Mouse (Mus musculus): Measurements from ENCODE around the gene Dusp15.

The Dusp15 gene

DNA sequence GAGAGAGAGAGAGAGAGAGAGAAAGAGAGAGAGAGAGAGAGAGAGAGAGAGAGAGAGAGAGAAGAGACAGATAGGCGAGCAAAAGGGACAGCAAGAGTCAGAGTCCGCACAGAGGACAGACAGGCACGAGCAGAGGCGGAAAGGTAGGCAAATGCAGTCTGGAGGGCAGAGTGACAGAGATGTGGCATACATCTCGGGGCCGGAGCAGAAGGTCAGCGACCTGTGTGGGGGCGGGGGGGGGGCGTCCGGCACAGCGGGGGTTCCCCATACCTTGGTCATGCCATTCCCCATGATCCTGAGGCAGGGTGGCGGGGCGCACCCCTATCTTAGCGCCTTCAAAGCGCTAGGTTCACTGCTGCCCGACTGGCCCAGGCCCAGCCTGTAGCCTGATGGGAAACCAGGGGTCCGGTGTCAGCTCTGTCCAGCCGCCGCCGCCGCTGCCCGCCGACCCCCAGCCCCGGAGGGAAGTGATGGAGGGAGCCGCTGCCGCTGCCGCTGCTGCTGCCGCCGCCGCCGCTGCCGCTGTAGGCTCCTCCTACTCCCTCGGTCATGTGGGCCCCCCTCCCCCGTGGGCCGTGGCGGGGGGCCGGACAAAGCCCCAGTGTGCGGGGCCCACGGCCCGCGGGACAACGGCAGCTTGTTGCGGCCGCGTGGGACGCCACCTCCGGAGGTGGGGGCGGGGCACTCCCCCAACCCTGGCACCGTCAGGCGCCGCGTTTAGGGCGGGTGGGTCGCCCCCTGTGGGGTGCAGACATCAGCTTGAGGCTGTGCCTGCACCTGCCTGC, at the start of gene Dusp15:
Gene Dusp15 (minus strand): TSS at position 634 of the 785 bp plus-strand sequence.
- in situ Hi-C loops (cut with MboI; ENCODE audit: low pct_unique_long_range_greater_than_20kb in 1 of 2, low sequenced_read_pairs in 2 of 2, unreplicated experiment in 1 of 2), result no loop called here

DNA sequence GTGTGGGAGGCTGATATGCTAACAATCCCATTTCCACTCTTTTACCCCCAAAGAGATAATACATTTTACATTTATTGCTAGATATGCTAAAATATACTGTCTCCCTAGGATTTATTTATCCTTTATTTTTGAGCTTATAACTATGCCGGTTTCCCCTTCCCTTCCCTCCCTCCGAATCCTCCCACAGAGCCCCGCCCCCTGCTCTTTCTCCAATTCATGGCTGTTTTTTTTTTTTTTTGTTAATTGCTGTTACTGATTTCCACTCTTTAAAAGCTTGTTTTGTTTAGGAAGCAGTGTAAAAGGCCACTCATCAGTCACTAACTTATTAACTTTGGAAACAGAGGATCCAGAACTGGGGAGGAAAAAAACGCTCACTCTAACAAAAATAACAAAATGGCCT, 45.5 kb upstream of the Dusp15 start:
- in situ Hi-C loops (cut with MboI; ENCODE audit: low pct_unique_long_range_greater_than_20kb in 1 of 2, low sequenced_read_pairs in 2 of 2, unreplicated experiment in 1 of 2), result no loop called here

DNA sequence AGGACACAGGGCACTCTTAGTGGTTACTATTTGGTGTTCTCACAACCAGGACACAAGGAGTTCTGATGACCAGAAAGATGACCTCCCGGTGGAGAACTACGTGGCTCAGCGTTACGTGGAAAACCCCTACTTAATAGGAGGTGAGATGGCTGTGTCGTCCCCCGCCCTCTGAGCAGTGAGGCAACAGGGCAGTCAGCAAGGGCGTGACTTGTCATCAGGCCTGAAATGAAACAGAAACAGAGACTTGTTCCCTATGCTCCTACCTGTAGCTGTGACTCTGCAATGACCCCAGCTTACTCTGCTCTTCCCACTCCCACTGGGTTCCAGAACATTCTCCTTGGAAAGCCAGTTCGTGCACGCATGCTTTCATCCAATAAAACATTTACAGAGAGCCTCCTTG, 40.0 kb upstream of the Dusp15 start:
- in situ Hi-C loops (cut with MboI; ENCODE audit: low pct_unique_long_range_greater_than_20kb in 1 of 2, low sequenced_read_pairs in 2 of 2, unreplicated experiment in 1 of 2), result no loop called here

DNA sequence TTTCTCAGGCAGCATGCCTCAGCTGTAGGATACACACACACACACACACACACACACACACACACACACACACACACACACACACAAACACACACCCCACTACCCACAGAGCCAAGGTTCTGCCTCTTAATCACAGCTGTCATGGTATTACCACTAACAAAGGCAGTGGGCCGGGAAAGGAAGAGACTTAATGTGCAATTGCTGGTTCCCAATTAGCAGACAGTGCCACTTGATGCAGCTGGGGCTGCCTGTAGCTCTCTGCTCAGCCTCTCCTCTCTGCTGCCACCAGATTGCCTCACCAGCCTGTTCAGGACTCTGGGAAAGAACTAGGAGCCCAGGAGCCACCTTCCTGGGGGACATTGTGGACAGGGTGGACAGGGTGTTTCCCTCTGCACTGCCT, 34.1 kb upstream of the Dusp15 start:
- in situ Hi-C loops (cut with MboI; ENCODE audit: low pct_unique_long_range_greater_than_20kb in 1 of 2, low sequenced_read_pairs in 2 of 2, unreplicated experiment in 1 of 2), result no loop called here

DNA sequence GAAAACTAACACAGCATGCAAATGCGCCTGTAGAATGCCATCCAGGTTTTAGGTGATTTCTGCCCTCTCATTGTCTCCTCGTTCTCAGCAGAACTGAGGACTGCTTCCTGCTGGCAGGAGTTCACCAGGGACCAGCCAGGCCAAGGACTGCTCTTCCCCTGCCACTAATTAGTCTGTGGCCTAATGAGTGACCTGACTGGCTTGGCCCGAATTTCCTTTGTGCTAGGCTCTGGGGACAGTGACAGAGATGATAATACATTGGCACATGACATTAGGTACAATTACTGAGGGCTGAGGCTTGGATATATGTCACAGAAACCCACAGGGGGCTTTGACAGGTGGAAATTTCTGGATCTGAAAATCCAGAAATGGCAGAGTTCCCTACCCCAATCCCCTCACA, 25.5 kb upstream of the Dusp15 start:
- in situ Hi-C loops (cut with MboI; ENCODE audit: low pct_unique_long_range_greater_than_20kb in 1 of 2, low sequenced_read_pairs in 2 of 2, unreplicated experiment in 1 of 2), result no loop called here

DNA sequence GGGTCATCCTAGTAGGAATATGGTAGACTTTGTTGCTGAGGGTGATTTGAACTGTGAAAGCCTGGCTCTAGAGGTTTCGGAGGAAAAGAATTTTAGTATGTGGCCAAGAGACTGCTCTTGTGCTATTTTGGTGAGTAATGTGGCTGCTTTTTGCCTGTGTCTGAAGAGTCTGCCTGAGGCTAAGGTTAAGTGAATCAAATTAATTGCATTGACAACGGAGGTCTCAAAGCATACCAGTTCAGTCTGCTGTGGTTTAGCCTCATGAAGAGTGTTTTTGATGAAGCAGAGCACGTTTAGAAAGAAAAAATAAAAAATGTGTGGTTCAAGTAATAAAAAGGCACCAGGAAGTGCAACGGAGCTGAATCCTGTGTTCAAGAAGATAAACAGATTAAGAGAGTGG, 14.1 kb upstream of the Dusp15 start:
- in situ Hi-C loops (cut with MboI; ENCODE audit: low pct_unique_long_range_greater_than_20kb in 1 of 2, low sequenced_read_pairs in 2 of 2, unreplicated experiment in 1 of 2), result no loop called here

DNA sequence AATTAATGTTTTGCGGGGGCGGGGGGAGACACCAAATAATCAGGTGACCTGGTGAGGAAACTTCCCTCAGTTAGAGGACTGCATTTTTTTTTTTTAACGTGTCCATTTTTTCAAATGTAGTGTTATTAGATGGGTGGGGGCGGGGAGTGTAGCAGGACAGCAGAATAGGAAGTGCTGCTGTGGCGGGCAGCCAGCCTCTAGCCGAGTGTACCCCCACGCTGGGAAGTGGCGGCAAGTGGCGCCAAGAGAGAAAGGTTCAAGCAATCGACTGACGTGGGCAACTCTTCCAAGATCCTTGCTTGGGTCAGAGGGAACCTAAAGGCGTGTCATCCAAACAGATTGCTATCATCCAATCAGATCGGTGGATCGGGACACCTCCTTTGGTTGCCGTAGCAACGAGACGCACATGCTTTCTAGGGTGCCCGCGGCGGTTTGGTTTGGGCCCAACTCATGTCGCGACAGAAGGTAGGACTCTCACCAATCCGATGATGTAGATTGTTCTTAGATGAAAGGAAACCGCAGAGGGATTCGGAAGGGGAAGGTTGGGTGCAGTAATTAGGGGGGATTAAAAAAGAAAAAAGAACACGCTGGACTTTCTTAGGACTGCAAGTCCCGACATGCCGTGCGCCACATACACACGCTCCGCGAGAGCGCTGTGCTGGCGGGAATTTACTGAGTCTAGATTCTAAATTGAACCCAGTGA, 10.7 kb upstream of the Dusp15 start, which contains the start of gene Ttll9:
Gene Ttll9 (plus strand): TSS at position 395 of the 703 bp plus-strand sequence.
- in situ Hi-C loops (cut with MboI; ENCODE audit: low pct_unique_long_range_greater_than_20kb in 1 of 2, low sequenced_read_pairs in 2 of 2, unreplicated experiment in 1 of 2), result no loop called here

DNA sequence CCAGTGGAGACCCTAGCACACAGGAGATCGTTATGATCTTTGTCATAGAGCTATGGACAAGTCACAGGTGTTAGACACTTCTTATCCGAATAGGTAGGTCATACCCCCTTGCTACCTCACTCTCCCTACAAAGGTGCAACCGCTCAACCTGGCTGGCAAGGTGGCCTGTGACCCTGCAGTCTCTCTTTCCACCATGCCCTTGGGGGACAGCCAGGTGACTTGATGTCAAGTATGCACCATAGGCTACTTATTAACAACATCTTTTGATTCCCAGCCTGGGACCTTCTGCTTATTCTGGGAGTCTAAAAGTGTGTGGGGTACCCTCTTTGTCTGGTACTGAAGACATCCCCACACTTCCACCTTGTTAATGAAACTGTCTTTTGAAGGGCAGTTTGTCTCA, 6.6 kb upstream of the Dusp15 start:
- in situ Hi-C loops (cut with MboI; ENCODE audit: low pct_unique_long_range_greater_than_20kb in 1 of 2, low sequenced_read_pairs in 2 of 2, unreplicated experiment in 1 of 2), result no loop called here

DNA sequence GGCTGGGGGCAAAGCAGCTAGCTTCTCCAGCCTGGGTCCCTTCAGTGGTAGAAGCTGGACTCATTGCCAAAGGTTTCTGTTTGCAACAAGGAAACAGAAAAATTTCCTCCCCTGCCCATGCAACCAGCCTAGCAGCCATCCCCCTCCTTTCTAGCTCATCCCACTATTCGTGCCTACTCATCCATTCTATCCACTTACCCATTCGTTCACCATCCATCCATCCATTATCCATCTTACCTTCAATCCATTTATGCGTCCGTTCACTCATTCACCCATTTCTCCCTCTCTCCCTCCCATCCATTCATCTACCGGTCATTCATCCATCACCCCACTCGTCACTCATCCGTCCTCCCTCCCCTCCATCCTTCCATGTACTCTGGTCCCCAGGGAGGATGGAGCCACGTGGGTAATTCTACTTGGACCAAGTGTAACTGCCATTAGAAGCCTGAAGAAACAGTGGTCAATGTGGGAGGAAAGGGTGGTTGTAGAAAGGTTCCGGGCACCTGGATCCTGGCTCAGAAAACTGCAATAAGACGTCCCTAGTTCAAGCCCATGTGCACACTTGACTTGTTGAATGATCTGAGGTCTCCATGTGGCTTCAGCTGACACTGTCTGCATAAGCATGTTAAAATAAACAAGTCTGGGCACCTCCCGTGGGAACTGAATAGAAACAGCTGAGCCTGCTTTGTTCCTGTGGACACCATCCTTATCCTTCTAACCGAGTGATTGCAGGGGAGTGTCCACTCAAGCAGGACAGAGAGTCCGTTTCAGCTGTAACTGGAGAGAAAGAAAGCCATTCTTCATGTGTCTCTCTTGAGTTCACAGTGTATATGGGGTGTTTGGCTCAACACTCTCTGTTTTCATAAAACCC, 587 bp upstream of the Dusp15 start:
- in situ Hi-C loops (cut with MboI; ENCODE audit: low pct_unique_long_range_greater_than_20kb in 1 of 2, low sequenced_read_pairs in 2 of 2, unreplicated experiment in 1 of 2), result no loop called here

DNA sequence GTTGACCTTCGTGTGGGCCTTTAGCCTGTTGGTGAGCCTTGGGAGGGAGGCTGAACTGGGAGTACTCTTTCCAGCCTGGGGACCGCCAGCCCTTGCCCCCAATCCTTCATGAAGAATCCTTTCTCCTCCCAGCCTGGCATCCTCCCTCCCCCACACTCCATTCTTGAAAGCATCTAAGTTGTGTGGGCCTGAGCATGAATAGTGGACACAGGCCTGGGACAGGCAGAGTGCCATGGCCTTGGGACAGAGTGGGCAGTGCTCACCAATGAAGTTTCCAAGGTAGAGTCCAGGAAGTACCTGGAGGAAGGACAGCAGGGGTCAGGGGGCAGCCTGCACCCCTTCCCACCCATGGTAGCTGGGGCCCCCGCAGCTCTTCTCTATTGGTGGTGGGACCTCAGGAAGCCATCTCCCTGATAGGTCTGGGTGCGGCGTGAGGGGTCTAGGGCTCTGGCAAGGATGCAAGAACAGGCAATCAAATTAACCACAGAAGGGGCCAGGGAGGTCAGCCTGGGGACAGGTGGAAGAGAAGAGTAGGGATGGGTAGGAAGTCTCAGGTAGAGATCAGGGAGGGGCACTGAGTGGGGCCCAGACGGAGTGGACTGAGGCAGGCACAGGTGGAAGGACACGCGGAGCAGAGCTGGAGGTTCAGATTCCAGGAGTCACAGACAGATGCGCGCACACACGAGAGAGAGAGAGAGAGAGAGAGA, 987 bp downstream of the Dusp15 start:
- in situ Hi-C loops (cut with MboI; ENCODE audit: low pct_unique_long_range_greater_than_20kb in 1 of 2, low sequenced_read_pairs in 2 of 2, unreplicated experiment in 1 of 2), result no loop called here

DNA sequence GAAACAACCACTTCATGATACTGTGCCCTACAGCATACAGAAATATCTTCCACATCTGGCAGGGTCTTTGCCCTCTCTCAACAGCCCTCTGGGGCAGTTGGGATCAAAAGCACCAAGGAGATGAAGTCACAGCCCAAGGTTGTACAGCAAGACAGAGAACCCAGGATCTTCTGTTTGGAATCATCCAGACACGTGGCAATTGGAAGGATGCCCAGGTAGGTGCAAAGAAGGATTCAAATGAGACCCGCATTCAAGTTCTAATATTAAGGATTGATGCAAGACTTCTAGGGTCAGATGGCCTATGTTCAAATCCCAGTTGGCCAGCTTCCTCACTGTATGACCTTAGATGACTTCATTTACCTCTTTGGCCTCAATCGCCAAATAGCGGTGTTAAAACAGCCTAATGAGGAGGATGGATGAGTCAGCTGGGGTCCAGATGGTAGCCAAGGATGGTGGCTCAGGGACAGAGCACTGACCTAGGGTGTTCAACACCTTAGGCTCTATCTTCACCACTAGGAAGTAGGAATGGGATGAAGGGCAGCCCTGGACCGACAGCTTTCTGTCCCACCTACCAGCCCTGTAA, 3.0 kb downstream of the Dusp15 start:
- in situ Hi-C loops (cut with MboI; ENCODE audit: low pct_unique_long_range_greater_than_20kb in 1 of 2, low sequenced_read_pairs in 2 of 2, unreplicated experiment in 1 of 2), result no loop called here

DNA sequence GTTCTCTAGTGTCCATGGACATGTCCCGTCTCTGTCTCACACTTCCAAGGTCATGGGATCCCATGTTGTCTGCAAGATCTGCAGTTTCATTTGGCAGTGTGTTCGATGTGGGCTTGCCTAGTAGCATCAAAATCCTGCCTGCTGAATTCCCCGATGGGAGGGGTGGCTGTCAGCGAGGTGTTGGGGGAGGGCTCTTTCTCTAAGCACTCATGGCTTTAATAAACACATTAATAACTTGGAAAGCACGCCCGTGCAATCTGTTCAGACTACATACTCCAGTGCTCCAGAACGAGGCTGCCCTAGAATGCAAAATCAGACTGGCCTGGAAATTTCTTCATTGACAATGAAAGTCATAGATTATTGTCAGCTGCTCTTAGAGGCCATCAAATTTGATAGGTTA, 4.4 kb downstream of the Dusp15 start:
- in situ Hi-C loops (cut with MboI; ENCODE audit: low pct_unique_long_range_greater_than_20kb in 1 of 2, low sequenced_read_pairs in 2 of 2, unreplicated experiment in 1 of 2), result no loop called here

DNA sequence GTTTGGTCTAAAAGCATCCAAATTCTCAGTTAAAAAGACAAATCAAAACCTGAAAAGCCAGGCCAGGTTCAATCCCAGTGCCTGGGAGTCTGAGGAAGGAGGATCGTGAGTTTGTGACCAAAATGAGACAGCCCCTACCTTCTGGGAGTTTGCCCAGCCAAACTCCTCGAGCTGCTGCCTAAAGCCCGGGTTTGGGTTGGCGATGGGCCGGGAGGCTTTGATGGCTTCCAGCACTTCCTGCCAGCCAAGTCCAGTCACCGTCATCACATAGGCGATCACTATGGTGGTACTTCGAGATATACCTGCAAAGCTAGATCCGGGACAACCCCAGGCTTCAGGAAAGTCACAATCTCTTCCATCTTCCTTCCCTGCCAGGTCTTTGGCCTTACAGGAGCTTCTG, 7.5 kb downstream of the Dusp15 start:
- in situ Hi-C loops (cut with MboI; ENCODE audit: low pct_unique_long_range_greater_than_20kb in 1 of 2, low sequenced_read_pairs in 2 of 2, unreplicated experiment in 1 of 2), result no loop called here

DNA sequence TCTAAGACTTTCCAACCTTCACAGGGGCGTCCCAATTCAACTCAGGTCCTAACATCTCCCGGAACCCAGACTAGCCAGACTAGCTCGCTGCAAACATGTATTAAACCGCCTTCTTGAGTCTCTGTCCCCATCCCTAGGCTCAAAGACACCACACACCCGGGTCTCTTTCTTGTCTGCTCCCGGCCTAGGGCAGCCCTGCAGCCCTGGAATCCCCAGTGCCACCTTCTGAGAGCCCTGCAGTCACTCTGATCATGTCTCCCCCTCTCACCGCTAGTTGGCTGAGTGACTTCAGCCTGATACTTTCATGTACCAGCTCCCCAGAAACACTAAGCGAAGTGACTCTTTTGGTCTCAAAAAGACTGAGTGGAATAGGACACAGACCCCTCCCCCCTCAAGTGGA, 7.9 kb downstream of the Dusp15 start:
- in situ Hi-C loops (cut with MboI; ENCODE audit: low pct_unique_long_range_greater_than_20kb in 1 of 2, low sequenced_read_pairs in 2 of 2, unreplicated experiment in 1 of 2), result no loop called here

DNA sequence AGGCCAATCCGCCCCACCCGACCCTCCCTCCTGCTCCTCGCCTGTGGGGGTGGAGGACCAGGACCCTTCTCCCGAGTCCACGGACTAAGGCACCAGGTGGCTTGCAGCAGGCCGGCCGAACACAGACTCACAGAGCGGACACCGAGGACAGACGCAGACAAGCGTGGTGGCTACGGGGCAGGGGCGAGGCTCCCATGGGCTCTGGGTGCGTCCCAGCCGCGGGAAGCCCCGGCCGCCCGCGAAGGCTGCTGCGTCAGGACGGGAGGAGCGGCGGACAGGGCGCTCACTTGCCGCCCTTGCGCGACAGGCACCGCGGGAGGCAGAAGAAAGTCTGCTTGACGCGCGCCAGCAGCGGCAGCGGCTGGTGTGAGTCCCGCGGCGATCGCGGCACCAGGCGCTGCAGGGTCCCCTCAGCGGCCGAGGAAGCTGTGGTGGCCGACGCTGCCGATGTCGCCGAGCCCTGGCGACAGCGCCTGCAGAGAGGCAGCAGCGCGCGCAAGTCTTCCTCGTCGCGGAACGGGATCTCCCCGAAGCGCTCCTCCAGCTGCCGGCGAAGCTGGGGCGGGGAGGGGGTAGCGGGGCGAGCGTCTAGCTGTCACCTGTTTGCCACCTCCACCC, 8.5 kb downstream of the Dusp15 start:
- in situ Hi-C loops (cut with MboI; ENCODE audit: low pct_unique_long_range_greater_than_20kb in 1 of 2, low sequenced_read_pairs in 2 of 2, unreplicated experiment in 1 of 2), result no loop called here

DNA sequence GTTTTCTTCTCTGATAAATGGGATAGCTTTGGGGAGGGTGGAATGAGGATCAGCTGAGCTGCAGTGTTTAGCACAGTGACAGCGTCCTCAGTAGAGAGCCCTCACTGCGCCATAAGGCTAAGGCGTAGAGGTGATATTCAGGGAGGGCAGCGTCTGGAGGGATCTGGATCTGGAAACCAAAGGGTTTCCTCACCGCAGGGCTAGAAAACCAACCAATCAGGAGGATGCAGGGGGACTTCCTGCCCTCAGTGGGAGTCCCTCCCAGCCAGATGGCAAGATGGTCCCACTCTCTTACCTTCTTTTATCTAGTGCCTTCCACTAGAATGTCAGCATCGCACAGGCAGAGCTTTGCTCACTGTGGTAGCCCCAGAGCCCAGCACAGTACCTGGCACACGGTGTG, 9.7 kb downstream of the Dusp15 start:
- in situ Hi-C loops (cut with MboI; ENCODE audit: low pct_unique_long_range_greater_than_20kb in 1 of 2, low sequenced_read_pairs in 2 of 2, unreplicated experiment in 1 of 2), result no loop called here

DNA sequence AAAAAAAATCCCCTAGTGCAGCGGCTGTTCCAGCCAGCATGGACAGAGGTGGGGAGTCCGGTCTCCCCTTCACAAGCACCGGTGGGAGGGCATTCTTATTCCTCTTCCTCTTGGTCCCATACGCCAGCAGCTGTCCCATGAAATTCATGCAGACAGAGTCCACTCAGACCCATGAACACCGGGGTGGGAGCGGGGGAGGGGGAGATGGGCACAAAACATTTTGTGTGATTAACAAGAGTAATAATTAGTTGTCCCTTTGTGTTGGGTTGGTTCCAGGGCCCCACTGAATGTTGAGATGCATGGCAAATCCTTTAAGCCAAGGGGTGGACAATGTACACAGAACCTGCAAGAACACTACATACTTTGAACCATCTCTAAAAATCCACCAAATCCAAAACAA, 10.4 kb downstream of the Dusp15 start:
- in situ Hi-C loops (cut with MboI; ENCODE audit: low pct_unique_long_range_greater_than_20kb in 1 of 2, low sequenced_read_pairs in 2 of 2, unreplicated experiment in 1 of 2), result no loop called here

DNA sequence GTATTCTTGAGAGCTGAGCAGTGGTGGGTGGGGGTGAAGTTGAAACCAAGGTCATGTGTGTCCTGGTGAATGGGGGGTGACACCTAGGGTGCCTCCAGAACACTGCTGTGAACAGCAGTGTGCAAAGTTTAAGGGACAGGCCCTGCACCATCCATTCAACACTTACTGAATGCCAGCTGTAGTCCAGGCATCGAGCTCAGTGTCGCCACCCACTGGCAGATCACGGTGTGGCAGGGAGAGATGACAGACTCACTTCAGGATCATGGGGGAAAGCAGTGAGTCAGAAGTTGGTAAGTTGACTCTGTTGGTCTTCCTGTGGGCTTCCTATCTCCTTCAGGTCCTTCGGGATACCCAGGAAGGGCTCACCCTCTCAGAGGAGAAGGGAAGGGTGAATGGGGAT, 11.7 kb downstream of the Dusp15 start:
- in situ Hi-C loops (cut with MboI; ENCODE audit: low pct_unique_long_range_greater_than_20kb in 1 of 2, low sequenced_read_pairs in 2 of 2, unreplicated experiment in 1 of 2), result no loop called here
